Mouse (Mus musculus) ES-Bruce4 (cell line): Measurements from ENCODE around the gene Faim. TPM values are rescaled to one million over a fixed set of nuclear protein-coding genes. Genes with fewer than 3 reads are reported as not detected.

Experiments used
- H3K27ac ChIP-seq: 2 replicates; pipeline ENCODE4 v1.5.1; 2012; ENCODE audit warnings: low read length, inconsistent platforms; ENCODE audit not compliant: insufficient read depth
- H3K27me3 ChIP-seq: 2 replicates; pipeline ENCODE4 v1.6.1; 2012; ENCODE audit warnings: mild to moderate bottlenecking, low read length, inconsistent platforms; ENCODE audit not compliant: control insufficient read depth, poor library complexity, insufficient read depth, severe bottlenecking
- H3K36me3 ChIP-seq: 2 replicates; pipeline ENCODE4 v1.6.1; 2012; ENCODE audit warnings: inconsistent platforms, mild to moderate bottlenecking, low read length, moderate library complexity; ENCODE audit not compliant: control insufficient read depth, poor library complexity, insufficient read depth, severe bottlenecking
- H3K4me1 ChIP-seq: one replicate; pipeline ENCODE4 v1.8.1; 2011; ENCODE audit warnings: low read length; ENCODE audit not compliant: control insufficient read depth, insufficient read depth
- H3K4me3 ChIP-seq: 2 replicates; pipeline ENCODE4 v1.5.1; 2011; ENCODE audit warnings: low read depth, mild to moderate bottlenecking, low read length
- H3K9ac ChIP-seq: 2 replicates; pipeline ENCODE4 v1.6.1; 2012; ENCODE audit warnings: low read depth, mild to moderate bottlenecking, inconsistent platforms; ENCODE audit not compliant: poor library complexity, severe bottlenecking
- H3K9me3 ChIP-seq: replicated peaks from 2 replicates; pipeline ENCODE4 v1.6.1; 2012; ENCODE audit warnings: mild to moderate bottlenecking, low read length, inconsistent platforms; ENCODE audit not compliant: control insufficient read depth, poor library complexity, insufficient read depth, severe bottlenecking
- CTCF ChIP-seq: IDR thresholded peaks from one replicate; pipeline ENCODE4 v1.8.1; 2011; ENCODE audit warnings: low read depth, low read length
- EP300 ChIP-seq: IDR thresholded peaks from 2 replicates; pipeline ENCODE4 v1.6.1; 2011; ENCODE audit warnings: low read depth, low read length; ENCODE audit not compliant: insufficient read depth
- POLR2A ChIP-seq: IDR thresholded peaks from one replicate; pipeline ENCODE4 v1.8.1; 2011; ENCODE audit warnings: low read length; ENCODE audit not compliant: insufficient read depth
- polyA plus RNA-seq: library from polyadenylated mRNA; stranded (reverse); fragments of >200 nt; gene quantifications from 2 replicates; pipeline ENCODE4 v1.2.4, GENCODE M21; 2011; ENCODE audit warnings: low read depth; ENCODE audit not compliant: missing spikeins, insufficient read depth, insufficient read length

Gene Faim
- polyA plus RNA-seq, 1 experiment = 35.4 TPM

DNA sequence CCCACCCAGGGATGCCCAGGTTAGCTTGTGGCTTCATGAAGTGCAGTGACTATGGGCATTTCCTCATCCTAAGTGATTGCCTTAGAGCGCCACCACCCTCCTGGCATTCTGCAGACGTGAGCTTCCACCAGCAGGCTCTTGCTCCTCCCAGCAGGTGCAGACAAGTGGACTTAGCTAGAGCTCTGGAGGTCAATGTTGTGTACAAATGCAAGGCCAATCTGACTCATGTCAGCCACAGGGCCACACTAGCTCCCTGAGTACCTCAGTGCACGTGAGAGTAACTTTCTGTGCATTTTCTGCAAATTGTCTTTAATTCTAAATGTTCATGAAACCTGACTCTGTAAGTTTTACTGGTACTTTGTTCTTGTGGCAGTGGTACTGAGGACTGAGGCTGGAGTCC is 30.1 kb downstream of the Faim start:
- H3K9me3 ChIP-seq = no peaks in the 10 kb centered on the region
- H3K27me3 ChIP-seq = no peaks in the 10 kb centered on the region
- TF ChIP-seq EP300 = no peak
- no peak for TF ChIP-seq CTCF
- no peak for TF ChIP-seq POLR2A
- H3K36me3 ChIP-seq = no peaks in the 10 kb centered on the region
- H3K9ac ChIP-seq = no peak overlapping the region
- H3K27ac ChIP-seq = no peak overlapping the region
- no peak overlapping the region for H3K4me3 ChIP-seq
- no peaks in the 10 kb centered on the region for H3K4me1 ChIP-seq

DNA sequence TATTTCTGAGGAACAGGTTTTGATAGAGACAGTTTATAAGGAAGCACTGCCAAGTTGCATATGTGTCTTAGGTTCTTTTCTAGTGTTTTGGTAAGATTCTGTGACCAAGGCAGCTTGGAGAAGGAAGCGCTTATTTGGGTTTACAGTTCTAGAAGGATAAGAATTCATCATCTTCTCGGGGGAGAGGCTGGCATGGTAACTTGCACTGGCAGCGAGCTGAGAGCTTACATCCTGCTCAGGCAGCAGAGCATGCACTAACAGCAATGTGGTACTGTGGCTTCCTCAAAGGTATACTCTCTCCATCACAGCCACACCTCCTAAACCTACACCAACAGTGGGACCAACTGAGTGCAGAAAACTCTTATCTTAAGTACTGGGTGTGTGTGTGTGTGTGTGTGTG is 30.6 kb downstream of the Faim start:
- no peak overlapping the region for H3K27ac ChIP-seq
- no peak overlapping the region for H3K4me3 ChIP-seq
- no peaks in the 10 kb centered on the region for H3K27me3 ChIP-seq
- no peaks in the 10 kb centered on the region for H3K9me3 ChIP-seq
- H3K36me3 ChIP-seq = no peaks in the 10 kb centered on the region
- no peak overlapping the region for H3K9ac ChIP-seq
- TF ChIP-seq EP300 (no peak), POLR2A (no peak), CTCF (no peak)
- no peaks in the 10 kb centered on the region for H3K4me1 ChIP-seq

DNA sequence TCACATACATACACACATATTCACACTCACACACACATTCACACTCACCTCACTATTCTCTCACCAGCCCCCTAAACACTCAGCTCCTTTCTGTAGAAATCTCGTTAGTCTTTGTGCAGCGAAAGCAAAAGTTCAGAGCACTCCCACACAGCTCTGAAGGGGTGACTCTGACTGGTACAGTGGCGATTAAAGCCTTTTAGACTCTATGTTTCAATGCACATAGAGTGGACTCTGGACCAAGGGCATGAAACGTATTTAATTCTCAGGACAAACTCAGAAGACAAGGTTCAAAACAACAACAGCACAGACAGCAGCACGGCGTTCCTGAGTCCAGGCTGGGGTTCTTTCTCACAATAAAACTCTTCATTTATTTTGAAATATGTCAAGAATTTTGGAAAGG is 31.5 kb downstream of the Faim start:
- no peak for TF ChIP-seq EP300
- H3K4me3 ChIP-seq = no peak overlapping the region
- no peaks in the 10 kb centered on the region for H3K4me1 ChIP-seq
- H3K9me3 ChIP-seq = no peaks in the 10 kb centered on the region
- H3K36me3 ChIP-seq = no peaks in the 10 kb centered on the region
- H3K9ac ChIP-seq = no peak overlapping the region
- no peaks in the 10 kb centered on the region for H3K27me3 ChIP-seq
- no peak overlapping the region for H3K27ac ChIP-seq

- no peaks in the 10 kb centered on the region for H3K27me3 ChIP-seq
- no peak overlapping the region for H3K27ac ChIP-seq
- no peak overlapping the region for H3K4me3 ChIP-seq
- no peak for TF ChIP-seq EP300
- H3K4me1 ChIP-seq = no peaks in the 10 kb centered on the region
- H3K9me3 ChIP-seq = no peaks in the 10 kb centered on the region
- H3K36me3 ChIP-seq = no peaks in the 10 kb centered on the region
- no peak overlapping the region for H3K9ac ChIP-seq
Observed at GRCm38 (mm10) chr9:99021166-99021565, 35.0 kb downstream of the Faim start.

- Histone ChIP-seq H3K27me3 (no peaks in the 10 kb centered on the region), H3K9me3 (no peaks in the 10 kb centered on the region), H3K9ac (no peak overlapping the region), H3K4me1 (no peaks in the 10 kb centered on the region), H3K4me3 (no peak overlapping the region), H3K36me3 (no peaks in the 10 kb centered on the region), H3K27ac (no peak overlapping the region)
- TF ChIP-seq EP300 (no peak), POLR2A (no peak), CTCF (no peak)
Observed at GRCm38 (mm10) chr9:99021751-99022150, 35.6 kb downstream of the Faim start.

DNA sequence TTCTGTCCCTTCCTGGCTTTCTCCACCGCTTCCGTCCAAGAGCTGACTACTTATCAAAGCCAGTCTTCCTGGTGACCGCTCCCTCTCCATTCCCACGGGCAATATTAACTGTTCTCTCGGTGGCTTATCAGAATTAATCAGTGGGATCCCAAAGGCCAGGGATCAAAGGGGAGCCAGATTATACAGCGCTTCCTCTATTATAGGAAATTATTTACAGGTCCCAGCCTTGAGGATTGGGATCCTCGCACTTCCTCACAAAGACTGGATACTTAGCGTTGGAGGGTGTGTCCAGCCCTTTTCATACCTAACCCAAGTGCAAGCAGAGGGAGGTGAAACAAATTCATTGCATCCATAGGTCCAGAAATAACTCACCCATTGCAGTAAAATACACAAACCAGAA is 45.9 kb downstream of the Faim start:
- Histone ChIP-seq H3K9me3 (no peaks in the 10 kb centered on the region), H3K4me3 (no peak overlapping the region), H3K4me1 (no peaks in the 10 kb centered on the region), H3K9ac (no peak overlapping the region), H3K36me3 (no peaks in the 10 kb centered on the region), H3K27me3 (no peaks in the 10 kb centered on the region), H3K27ac (no peak overlapping the region)
- TF ChIP-seq CTCF = no peak
- TF ChIP-seq EP300 = no peak
- no peak for TF ChIP-seq POLR2A

- H3K4me3 ChIP-seq = no peak overlapping the region
- peaks cover 5% of the 10 kb centered on the region for H3K36me3 ChIP-seq
- H3K27me3 ChIP-seq = no peaks in the 10 kb centered on the region
- no peak overlapping the region for H3K9ac ChIP-seq
- H3K27ac ChIP-seq = no peak overlapping the region
- H3K4me1 ChIP-seq = no peaks in the 10 kb centered on the region
- no peak for TF ChIP-seq EP300
- no peak for TF ChIP-seq POLR2A
- TF ChIP-seq CTCF = no peak
- no peaks in the 10 kb centered on the region for H3K9me3 ChIP-seq
Observed at GRCm38 (mm10) chr9:99034111-99034510, 47.9 kb downstream of the Faim start.
